Mouse (Mus musculus) hindbrain, embryonic 11.5 days (tissue): ENCODE measurements at regions not wholly inside any gene's neighbourhood (a gene's known extent, or its start where the extent isn't known, plus 50 kb on each side); places are given as distances from the start of the nearest gene placed in this dataset.
A peak's percentile ranks its signal among the peaks of the same experiment; 100 is the strongest.

Source experiments
- ATAC-seq: fragments of 200-750 bp; cut with Nextera tagmentation; 2 replicates; pipeline ENCODE4 v1.8.0; 2017; ENCODE audit warnings: mild to moderate bottlenecking, moderate TSS enrichment, moderate library complexity; ENCODE audit not compliant: low FRiP score
- DNase-seq: peaks from one replicate; pipeline ENCODE4 v3.0.0-alpha.2; 2015; ENCODE audit warnings: low spot score
- H3K27ac ChIP-seq: fragments of 300-500 bp; sonication (generic); 2 replicates; pipeline ENCODE4 v1.5.1; 2014; ENCODE audit warnings: mild to moderate bottlenecking, low read depth, low read length
- H3K27me3 ChIP-seq: fragments of 300-500 bp; sonication (generic); 2 replicates; pipeline ENCODE4 v1.6.1; 2014; ENCODE audit warnings: mild to moderate bottlenecking, low read length, moderate library complexity, mixed read lengths; ENCODE audit not compliant: control insufficient read depth, insufficient read depth
- H3K36me3 ChIP-seq: fragments of 300-500 bp; sonication (generic); 2 replicates; pipeline ENCODE4 v1.6.1; 2014; ENCODE audit warnings: mild to moderate bottlenecking, low read length, moderate library complexity, mixed read lengths; ENCODE audit not compliant: control insufficient read depth, insufficient read depth
- H3K4me1 ChIP-seq: fragments of 300-500 bp; sonication (generic); replicated peaks from 2 replicates; pipeline ENCODE4 v1.6.1; 2014; ENCODE audit warnings: low read length, mixed read lengths; ENCODE audit not compliant: control insufficient read depth, insufficient read depth
- H3K4me2 ChIP-seq: fragments of 300-500 bp; sonication (generic); replicated peaks from 2 replicates; pipeline ENCODE4 v1.6.1; 2014; ENCODE audit warnings: mild to moderate bottlenecking, low read depth, low read length
- H3K4me3 ChIP-seq: fragments of 300-500 bp; sonication (generic); 2 replicates; pipeline ENCODE4 v1.5.1; 2014; ENCODE audit warnings: low read depth, low read length
- H3K9ac ChIP-seq: fragments of 300-500 bp; sonication (generic); 2 replicates; pipeline ENCODE4 v1.6.1; 2014; ENCODE audit warnings: low read depth, low read length
- H3K9me3 ChIP-seq: fragments of 300-500 bp; sonication (generic); 2 replicates; pipeline ENCODE4 v1.6.1; 2016; ENCODE audit warnings: low read length; ENCODE audit not compliant: control insufficient read depth
- WGBS: fragments of 180-500 bp; shearing (Covaris S2); extraction: QIAGEN DNeasy Blood & Tissue Kit; methylation state at CpG from one replicate; pipeline ENCODE4 v1.1.7; 2014; 5-methylcytosine and 5-hydroxymethylcytosine counted together

DNA sequence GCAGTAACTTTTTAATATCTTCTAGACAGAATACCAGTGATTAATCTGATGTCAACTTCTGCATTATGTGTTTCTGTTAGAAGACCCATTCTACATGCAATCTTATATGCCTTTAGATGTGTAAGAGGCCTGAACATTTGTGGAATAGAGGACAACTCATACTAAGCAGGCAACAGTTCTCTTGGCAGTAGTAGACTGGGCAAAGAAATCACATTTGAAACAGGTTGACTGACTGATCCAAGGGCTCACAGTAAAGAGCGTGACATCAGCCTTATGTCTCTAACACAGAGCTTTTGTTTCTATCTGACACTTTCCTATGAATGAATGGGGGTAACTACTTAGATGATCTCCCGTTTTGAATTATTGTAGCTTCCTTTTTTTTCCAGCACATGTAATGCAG is 124.8 kb upstream of the Tom1l1 start:
- Histone ChIP-seq H3K4me2 (no peak overlapping the region), H3K4me1 (no peaks in the 10 kb centered on the region), H3K9ac (no peak overlapping the region), H3K4me3 (no peak overlapping the region), H3K27me3 (no peaks in the 10 kb centered on the region), H3K27ac (no peak overlapping the region), H3K9me3 (no peaks in the 10 kb centered on the region), H3K36me3 (no peaks in the 10 kb centered on the region)
- 88% methylated on average over 2 of the region's 2 CpGs for WGBS
- DNase-seq (no peak), ATAC-seq (no peak)

DNA sequence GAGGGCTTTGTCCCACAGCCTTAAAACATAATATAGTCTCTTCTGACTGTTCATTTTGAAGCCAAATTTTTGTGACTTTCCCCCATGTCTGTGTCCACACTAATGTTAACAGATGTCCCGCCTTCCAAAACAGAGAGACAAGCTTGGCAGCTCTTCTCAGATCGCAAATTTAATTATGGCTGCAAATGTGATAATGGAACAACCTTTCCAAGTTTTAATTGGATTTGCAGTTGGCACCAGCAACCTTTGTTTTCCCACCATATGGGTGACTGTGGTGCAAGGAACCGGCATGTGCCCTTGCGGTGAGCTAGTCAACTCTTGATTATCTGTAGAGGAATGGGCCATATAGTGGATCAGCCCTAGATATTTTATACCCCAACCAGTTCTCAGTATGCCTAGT is 124.4 kb upstream of the Tom1l1 start:
- ATAC-seq: no peak
- H3K27me3 ChIP-seq: no peaks in the 10 kb centered on the region
- no peaks in the 10 kb centered on the region for H3K9me3 ChIP-seq
- H3K4me3 ChIP-seq: no peak overlapping the region
- DNase-seq: no peak
- no peaks in the 10 kb centered on the region for H3K4me1 ChIP-seq
- no peaks in the 10 kb centered on the region for H3K36me3 ChIP-seq
- no peak overlapping the region for H3K27ac ChIP-seq
- no peak overlapping the region for H3K9ac ChIP-seq
- 89% methylated on average over 4 of the region's 4 CpGs for WGBS
- no peak overlapping the region for H3K4me2 ChIP-seq

DNA sequence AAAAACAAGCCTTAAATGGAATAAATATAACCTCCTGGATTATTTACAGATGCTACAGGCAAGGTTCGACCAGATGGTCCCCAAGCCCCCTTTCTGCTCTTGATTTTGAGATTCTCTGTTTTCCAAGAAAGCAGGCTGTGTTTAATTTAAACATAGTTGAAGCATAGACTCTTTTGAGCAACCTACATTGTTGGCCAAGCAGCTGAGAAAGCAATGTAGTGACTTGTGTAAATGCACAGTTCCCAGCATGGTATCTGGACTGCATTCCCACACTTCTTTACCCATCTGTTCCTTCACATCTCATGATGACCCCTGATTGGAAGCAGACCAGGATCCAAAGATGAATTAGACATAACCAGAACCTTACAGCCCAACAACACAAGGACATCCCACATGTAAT is 120.3 kb upstream of the Tom1l1 start:
- no peak for DNase-seq

DNA sequence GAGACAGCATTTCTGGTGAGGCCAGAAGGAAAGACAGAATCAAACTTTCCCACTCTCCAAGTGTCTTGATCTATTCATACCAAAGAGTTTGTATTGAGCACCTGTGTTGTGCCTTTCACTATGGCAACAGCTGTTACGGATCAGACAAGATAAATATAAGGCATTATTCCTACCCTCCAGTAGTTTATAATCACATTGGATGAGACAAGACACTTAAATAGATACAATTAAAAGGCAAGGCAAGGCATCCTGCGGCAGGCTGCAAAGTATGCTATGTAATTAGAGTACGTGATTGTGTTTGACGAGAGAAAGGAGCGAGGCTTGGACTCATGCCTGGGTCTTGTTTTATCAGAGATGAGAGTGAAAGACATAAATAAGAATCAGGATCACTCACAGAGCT is 119.2 kb upstream of the Tom1l1 start:
- Histone ChIP-seq H3K4me3 (no peak overlapping the region), H3K4me1 (no peaks in the 10 kb centered on the region), H3K36me3 (no peaks in the 10 kb centered on the region), H3K4me2 (no peak overlapping the region), H3K9me3 (no peaks in the 10 kb centered on the region), H3K27ac (no peak overlapping the region), H3K9ac (no peak overlapping the region), H3K27me3 (no peaks in the 10 kb centered on the region)
- DNase-seq: no peak
- no peak for ATAC-seq
- WGBS: 92% methylated on average over 5 of the region's 5 CpGs

More for the DNA sequence above, 120.3 kb upstream of the Tom1l1 start:
- Histone ChIP-seq H3K27ac (no peak overlapping the region), H3K4me3 (no peak overlapping the region), H3K4me2 (no peak overlapping the region), H3K27me3 (no peaks in the 10 kb centered on the region), H3K36me3 (no peaks in the 10 kb centered on the region), H3K9ac (no peak overlapping the region), H3K4me1 (no peaks in the 10 kb centered on the region), H3K9me3 (no peaks in the 10 kb centered on the region)
- ATAC-seq: no peak
- WGBS: 62% methylated on average over 1 of the region's 1 CpGs

DNA sequence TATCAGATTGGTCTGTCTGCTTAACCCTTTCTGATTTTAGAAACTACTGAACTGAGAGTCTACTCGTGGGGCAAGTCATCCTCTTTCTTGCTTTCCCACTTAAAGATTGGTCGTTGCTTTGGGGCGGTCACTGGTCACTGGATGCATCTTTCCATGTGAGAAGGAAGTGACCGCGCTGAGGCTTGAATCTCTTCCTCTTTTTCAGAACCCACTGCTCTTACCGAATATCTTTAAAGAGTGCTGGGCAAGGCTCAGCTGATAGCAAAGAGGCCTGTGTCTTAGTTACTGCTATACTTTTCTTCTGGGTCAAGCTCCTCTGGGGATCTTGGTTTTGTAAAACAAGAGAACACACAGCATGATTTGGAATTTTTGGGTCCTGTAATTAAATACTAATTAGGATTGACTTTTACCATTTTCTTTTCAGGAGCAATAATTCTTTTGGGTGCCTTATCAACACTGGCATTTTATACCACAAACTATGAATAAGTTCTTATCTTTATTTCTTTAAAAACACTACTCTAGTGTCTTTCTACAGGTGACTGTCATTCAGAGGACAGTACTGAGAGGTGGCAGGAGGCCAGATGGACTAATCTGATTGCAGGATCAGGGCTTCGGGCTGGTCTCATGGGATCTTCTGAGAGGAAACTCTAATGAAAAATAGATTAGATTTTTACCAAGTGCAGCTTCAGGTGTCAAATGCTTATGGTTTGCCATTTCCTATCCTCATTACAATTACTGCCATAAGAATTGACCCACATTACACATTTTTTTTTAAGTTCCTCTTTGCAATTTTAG is 114.6 kb upstream of the Tom1l1 start:
- DNase-seq (no peak), ATAC-seq (no peak)
- no peaks in the 10 kb centered on the region for H3K27me3 ChIP-seq
- no peak overlapping the region for H3K4me3 ChIP-seq
- no peaks in the 10 kb centered on the region for H3K9me3 ChIP-seq
- no peaks in the 10 kb centered on the region for H3K36me3 ChIP-seq
- no peak overlapping the region for H3K4me2 ChIP-seq
- no peaks in the 10 kb centered on the region for H3K4me1 ChIP-seq
- WGBS: 80% methylated on average over 7 of the region's 7 CpGs
- H3K9ac ChIP-seq: no peak overlapping the region
- H3K27ac ChIP-seq: no peak overlapping the region

DNA sequence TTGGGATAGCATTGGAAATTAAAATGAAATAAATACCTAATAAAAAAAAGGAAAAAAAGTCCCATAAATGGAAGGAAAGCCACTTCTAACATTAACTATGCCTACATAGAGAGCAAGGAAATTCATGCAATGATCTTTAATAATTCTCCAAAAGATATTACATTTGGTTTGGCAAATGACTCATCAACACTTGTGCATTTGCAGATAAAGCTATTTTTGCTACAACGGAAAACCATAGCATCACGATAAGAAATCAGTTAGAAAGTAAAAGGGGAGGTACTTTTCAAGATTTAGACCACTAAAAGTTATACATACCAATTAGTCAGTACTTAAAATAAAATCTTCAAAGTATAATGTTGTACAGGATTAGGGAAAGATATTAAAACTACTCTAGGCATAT is 109.4 kb upstream of the Tom1l1 start:
- ATAC-seq (no peak), DNase-seq (no peak)
- WGBS: 96% methylated on average over 2 of the region's 2 CpGs
- Histone ChIP-seq H3K4me3 (no peak overlapping the region), H3K27ac (no peak overlapping the region), H3K4me2 (no peak overlapping the region), H3K9me3 (no peaks in the 10 kb centered on the region), H3K9ac (no peak overlapping the region), H3K36me3 (no peaks in the 10 kb centered on the region), H3K4me1 (no peaks in the 10 kb centered on the region), H3K27me3 (no peaks in the 10 kb centered on the region)

DNA sequence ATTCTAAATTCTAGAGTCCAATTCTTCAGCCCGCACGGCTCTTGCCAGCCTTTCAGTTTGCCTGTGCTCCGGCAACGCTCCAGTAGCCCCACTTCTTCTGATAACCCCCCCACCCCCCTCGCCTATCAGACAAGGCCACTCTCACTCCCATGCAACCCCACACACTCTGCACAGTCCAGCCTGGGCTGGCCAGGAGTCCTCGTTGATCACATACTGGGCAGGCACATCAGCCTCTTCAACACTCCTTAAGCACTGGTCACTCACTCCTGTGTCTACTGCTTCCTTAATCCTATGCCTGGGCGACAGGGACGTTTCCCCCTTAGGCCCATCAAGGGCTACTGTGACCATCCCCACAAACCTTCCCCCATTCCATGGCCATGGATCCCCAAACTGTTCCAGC is 95.4 kb upstream of the Tom1l1 start:
- 85% methylated on average over 8 of the region's 8 CpGs for WGBS
- no peak overlapping the region for H3K9ac ChIP-seq
- ATAC-seq (0 out of 2 replicates have a peak, but pooled peaks have one; percentile 17), DNase-seq (no peak)
- H3K4me1 ChIP-seq: no peaks in the 10 kb centered on the region
- no peak overlapping the region for H3K4me2 ChIP-seq
- H3K9me3 ChIP-seq: no peaks in the 10 kb centered on the region
- no peak overlapping the region for H3K4me3 ChIP-seq
- no peaks in the 10 kb centered on the region for H3K36me3 ChIP-seq
- H3K27ac ChIP-seq: no peak overlapping the region
- no peaks in the 10 kb centered on the region for H3K27me3 ChIP-seq

DNA sequence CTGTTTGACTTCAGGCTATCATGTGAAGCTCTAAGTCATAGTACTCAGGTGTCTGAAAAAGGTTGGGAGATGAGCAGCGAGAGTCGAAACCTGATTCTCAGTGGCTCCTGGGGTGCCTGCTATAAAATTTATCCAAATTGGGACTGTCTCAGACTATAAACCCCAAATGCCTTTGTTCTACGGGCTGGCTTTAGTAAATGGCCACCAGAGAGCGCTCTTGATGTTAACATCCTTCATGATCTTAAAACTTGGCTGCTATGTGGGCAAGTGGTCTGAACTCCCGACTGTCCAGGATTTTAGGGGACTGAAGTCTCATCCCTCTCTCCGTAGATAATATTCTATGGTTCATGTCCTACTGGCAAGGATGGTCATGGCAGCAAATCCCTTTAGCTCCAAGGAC is 94.8 kb upstream of the Tom1l1 start:
- Histone ChIP-seq H3K9me3 (no peaks in the 10 kb centered on the region), H3K4me3 (no peak overlapping the region), H3K36me3 (no peaks in the 10 kb centered on the region), H3K4me2 (no peak overlapping the region), H3K4me1 (no peaks in the 10 kb centered on the region), H3K27me3 (no peaks in the 10 kb centered on the region), H3K27ac (no peak overlapping the region), H3K9ac (no peak overlapping the region)
- DNase-seq: peak; percentile 71
- peak; percentile 64; the same call in 1 of the 2 replicates for ATAC-seq
- 48% methylated on average over 6 of the region's 6 CpGs for WGBS

DNA sequence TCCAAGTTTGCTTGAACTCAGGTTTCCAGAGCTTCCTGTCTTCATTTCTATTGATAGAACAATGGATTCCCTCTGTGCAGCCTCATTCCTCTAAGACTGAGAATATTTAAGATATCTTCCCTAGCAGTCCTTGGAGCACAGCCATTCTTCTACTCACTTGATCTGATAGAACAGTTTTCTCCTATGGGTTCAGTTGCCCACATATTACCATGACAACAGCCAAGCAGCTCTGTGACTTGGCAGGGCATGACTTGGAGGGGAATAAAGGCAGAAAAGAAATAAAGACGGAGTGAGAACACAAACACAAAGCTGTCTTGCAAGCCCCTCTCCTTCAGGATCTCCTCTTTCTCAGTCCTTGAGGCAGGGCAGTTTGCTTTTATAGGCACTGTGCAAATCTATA is 87.6 kb upstream of the Tom1l1 start:
- Histone ChIP-seq H3K36me3 (no peaks in the 10 kb centered on the region), H3K9me3 (no peaks in the 10 kb centered on the region), H3K9ac (no peak overlapping the region), H3K27me3 (no peaks in the 10 kb centered on the region), H3K4me2 (no peak overlapping the region), H3K4me3 (no peak overlapping the region), H3K27ac (no peak overlapping the region), H3K4me1 (no peaks in the 10 kb centered on the region)
- WGBS: 27% methylated on average over 1 of the region's 1 CpGs
- ATAC-seq (no peak), DNase-seq (no peak)
